Mouse (Mus musculus): ENCODE data around the gene Cyp2d10. TPM values are rescaled to one million over a fixed set of nuclear protein-coding genes. Genes with fewer than 3 reads are reported as not detected.
"Not testable (repeated sequence)": the region's sequence is repeated elsewhere in the genome, so short reads cannot be mapped to it uniquely, and the experiment has no call there.

Gene Cyp2d10
- not detected in 2 replicates for total RNA-seq (2017)

GRCm38 (mm10) chr15:82406981-82407380, at the start of gene Cyp2d10:
Cyp2d10 (minus strand) TSS chr15:82407195.
- no peak for ATAC-seq (replicated peaks in 1 of 2; ENCODE audit: insufficient read depth in 1 of 2, low FRiP score in 2 of 2, low TSS enrichment in 1 of 2, low read depth in 1 of 2, poor library complexity in 2 of 2, severe bottlenecking in 2 of 2)

- not testable (repeated sequence) for ATAC-seq (replicated peaks in 1 of 2; ENCODE audit: insufficient read depth in 1 of 2, low FRiP score in 2 of 2, low TSS enrichment in 1 of 2, low read depth in 1 of 2, poor library complexity in 2 of 2, severe bottlenecking in 2 of 2)
Measured at GRCm38 (mm10) chr15:82456086-82456790, 49.2 kb upstream of the Cyp2d10 start.

- ATAC-seq (replicated peaks in 1 of 2; ENCODE audit: insufficient read depth in 1 of 2, low FRiP score in 2 of 2, low TSS enrichment in 1 of 2, low read depth in 1 of 2, poor library complexity in 2 of 2, severe bottlenecking in 2 of 2) = not testable (repeated sequence)
Measured at GRCm38 (mm10) chr15:82453501-82453900, 46.5 kb upstream of the Cyp2d10 start.

GRCm38 (mm10) chr15:82452133-82452532, 45.1 kb upstream of the Cyp2d10 start:
- not testable (repeated sequence) for ATAC-seq (replicated peaks in 1 of 2; ENCODE audit: insufficient read depth in 1 of 2, low FRiP score in 2 of 2, low TSS enrichment in 1 of 2, low read depth in 1 of 2, poor library complexity in 2 of 2, severe bottlenecking in 2 of 2)

- not testable (repeated sequence) for ATAC-seq (replicated peaks in 1 of 2; ENCODE audit: insufficient read depth in 1 of 2, low FRiP score in 2 of 2, low TSS enrichment in 1 of 2, low read depth in 1 of 2, poor library complexity in 2 of 2, severe bottlenecking in 2 of 2)
Measured at GRCm38 (mm10) chr15:82450045-82450444, 43.0 kb upstream of the Cyp2d10 start.

GRCm38 (mm10) chr15:82445196-82445595, 38.2 kb upstream of the Cyp2d10 start:
- ATAC-seq (replicated peaks in 1 of 2; ENCODE audit: insufficient read depth in 1 of 2, low FRiP score in 2 of 2, low TSS enrichment in 1 of 2, low read depth in 1 of 2, poor library complexity in 2 of 2, severe bottlenecking in 2 of 2) = no peak

GRCm38 (mm10) chr15:82443658-82444057, 36.7 kb upstream of the Cyp2d10 start:
- no peak for ATAC-seq (replicated peaks in 1 of 2; ENCODE audit: insufficient read depth in 1 of 2, low FRiP score in 2 of 2, low TSS enrichment in 1 of 2, low read depth in 1 of 2, poor library complexity in 2 of 2, severe bottlenecking in 2 of 2)

GRCm38 (mm10) chr15:82437975-82438617, 31.1 kb upstream of the Cyp2d10 start:
- ATAC-seq (replicated peaks in 1 of 2; ENCODE audit: insufficient read depth in 1 of 2, low FRiP score in 2 of 2, low TSS enrichment in 1 of 2, low read depth in 1 of 2, poor library complexity in 2 of 2, severe bottlenecking in 2 of 2) = no peak

GRCm38 (mm10) chr15:82435606-82436005, 28.6 kb upstream of the Cyp2d10 start:
- ATAC-seq (replicated peaks in 1 of 2; ENCODE audit: insufficient read depth in 1 of 2, low FRiP score in 2 of 2, low TSS enrichment in 1 of 2, low read depth in 1 of 2, poor library complexity in 2 of 2, severe bottlenecking in 2 of 2) = no peak

GRCm38 (mm10) chr15:82435011-82435410, 28.0 kb upstream of the Cyp2d10 start:
- no peak for ATAC-seq (replicated peaks in 1 of 2; ENCODE audit: insufficient read depth in 1 of 2, low FRiP score in 2 of 2, low TSS enrichment in 1 of 2, low read depth in 1 of 2, poor library complexity in 2 of 2, severe bottlenecking in 2 of 2)

GRCm38 (mm10) chr15:82434541-82434940, 27.5 kb upstream of the Cyp2d10 start:
- no peak for ATAC-seq (replicated peaks in 1 of 2; ENCODE audit: insufficient read depth in 1 of 2, low FRiP score in 2 of 2, low TSS enrichment in 1 of 2, low read depth in 1 of 2, poor library complexity in 2 of 2, severe bottlenecking in 2 of 2)

- no peak for ATAC-seq (replicated peaks in 1 of 2; ENCODE audit: insufficient read depth in 1 of 2, low FRiP score in 2 of 2, low TSS enrichment in 1 of 2, low read depth in 1 of 2, poor library complexity in 2 of 2, severe bottlenecking in 2 of 2)
Measured at GRCm38 (mm10) chr15:82433621-82434020, 26.6 kb upstream of the Cyp2d10 start.

GRCm38 (mm10) chr15:82433137-82433536, 26.1 kb upstream of the Cyp2d10 start, which contains the start of gene Cyp2d9:
Cyp2d9 (plus strand) TSS chr15:82433437.
- ATAC-seq (replicated peaks in 1 of 2; ENCODE audit: insufficient read depth in 1 of 2, low FRiP score in 2 of 2, low TSS enrichment in 1 of 2, low read depth in 1 of 2, poor library complexity in 2 of 2, severe bottlenecking in 2 of 2) = no peak

GRCm38 (mm10) chr15:82423471-82423870, 16.5 kb upstream of the Cyp2d10 start:
- ATAC-seq (replicated peaks in 1 of 2; ENCODE audit: insufficient read depth in 1 of 2, low FRiP score in 2 of 2, low TSS enrichment in 1 of 2, low read depth in 1 of 2, poor library complexity in 2 of 2, severe bottlenecking in 2 of 2) = no peak

GRCm38 (mm10) chr15:82422935-82423334, 15.9 kb upstream of the Cyp2d10 start:
- no peak for ATAC-seq (replicated peaks in 1 of 2; ENCODE audit: insufficient read depth in 1 of 2, low FRiP score in 2 of 2, low TSS enrichment in 1 of 2, low read depth in 1 of 2, poor library complexity in 2 of 2, severe bottlenecking in 2 of 2)

- ATAC-seq (replicated peaks in 1 of 2; ENCODE audit: insufficient read depth in 1 of 2, low FRiP score in 2 of 2, low TSS enrichment in 1 of 2, low read depth in 1 of 2, poor library complexity in 2 of 2, severe bottlenecking in 2 of 2) = no peak
Measured at GRCm38 (mm10) chr15:82418616-82419015, 11.6 kb upstream of the Cyp2d10 start.

GRCm38 (mm10) chr15:82416797-82417789, 10.1 kb upstream of the Cyp2d10 start:
- ATAC-seq (replicated peaks in 1 of 2; ENCODE audit: insufficient read depth in 1 of 2, low FRiP score in 2 of 2, low TSS enrichment in 1 of 2, low read depth in 1 of 2, poor library complexity in 2 of 2, severe bottlenecking in 2 of 2) = peak; percentile 91 to 97

GRCm38 (mm10) chr15:82407536-82407935, 541 bp upstream of the Cyp2d10 start:
- no peak for ATAC-seq (replicated peaks in 1 of 2; ENCODE audit: insufficient read depth in 1 of 2, low FRiP score in 2 of 2, low TSS enrichment in 1 of 2, low read depth in 1 of 2, poor library complexity in 2 of 2, severe bottlenecking in 2 of 2)
